Mouse (Mus musculus) adrenal gland, adult 8-10 months (tissue): ENCODE measurements around the gene Mpnd. TPM values are rescaled to one million over a fixed set of nuclear protein-coding genes. Genes with fewer than 3 reads are reported as not detected.
"Not testable (repeated sequence)": the region's sequence is repeated elsewhere in the genome, so short reads cannot be mapped to it uniquely, and the experiment has no call there.

Source experiments
- DNase-seq: peaks from one replicate; pipeline ENCODE4 v3.0.0; 2022
- total RNA-seq, 4 experiments: library from RNA; stranded (reverse); gene quantifications; 2 replicates each; pipeline ENCODE4 v1.2.4; 2022

Gene Mpnd
- total RNA-seq, 4 experiments from 2014 or later = 101 to 119 (median 110) TPM

- DNase-seq = no peak
Observed at GRCm38 (mm10) chr17:56038583-56039261, 33.2 kb downstream of the Mpnd start.

GRCm38 (mm10) chr17:56039345-56039744 is 33.8 kb downstream of the Mpnd start:
- DNase-seq = no peak

DNA sequence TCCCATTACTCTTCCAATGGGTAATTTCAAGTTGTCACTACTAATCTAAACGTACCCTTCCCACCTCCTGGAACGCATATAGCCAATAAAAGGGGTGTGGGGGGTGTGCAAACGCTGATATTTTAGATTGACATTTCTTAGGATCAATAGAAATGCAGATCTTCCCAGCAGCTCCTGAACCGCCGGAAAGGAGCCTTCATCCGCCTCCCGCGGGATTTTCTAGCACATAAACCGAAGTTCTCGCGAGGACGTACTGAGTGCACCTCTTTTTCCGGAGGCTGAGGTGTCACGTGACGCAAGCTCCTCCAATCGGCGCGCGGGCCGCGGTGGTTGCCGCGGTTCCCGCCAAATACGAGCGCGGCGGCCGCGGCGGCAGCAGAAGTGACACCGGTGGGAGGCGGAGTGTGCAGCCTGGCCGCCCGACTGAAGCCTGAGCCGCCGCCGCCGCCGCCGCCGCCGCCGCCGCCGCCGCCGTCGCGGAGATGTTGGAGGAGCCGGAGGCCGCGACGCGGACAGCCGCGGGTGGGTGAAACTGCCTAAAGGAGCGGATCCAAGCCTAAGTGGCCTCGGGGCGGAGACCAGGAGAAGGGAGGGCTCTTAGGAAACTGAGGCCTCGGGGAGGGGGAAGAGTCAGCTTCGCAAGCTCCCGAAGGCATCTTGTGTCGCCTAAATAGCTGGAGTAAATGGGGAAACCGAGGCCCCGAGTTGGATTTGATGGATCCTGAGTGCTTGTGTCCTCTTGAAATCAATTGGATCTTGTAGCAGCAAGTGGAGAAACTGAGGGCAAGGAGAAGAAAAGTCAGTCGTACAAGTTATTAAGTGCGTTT is 34.7 kb downstream of the Mpnd start, which contains the start of gene Chaf1a:
Gene Chaf1a (plus strand): TSS at position 410 of the 827 bp plus-strand sequence.
- peak; percentile 98 for DNase-seq

DNA sequence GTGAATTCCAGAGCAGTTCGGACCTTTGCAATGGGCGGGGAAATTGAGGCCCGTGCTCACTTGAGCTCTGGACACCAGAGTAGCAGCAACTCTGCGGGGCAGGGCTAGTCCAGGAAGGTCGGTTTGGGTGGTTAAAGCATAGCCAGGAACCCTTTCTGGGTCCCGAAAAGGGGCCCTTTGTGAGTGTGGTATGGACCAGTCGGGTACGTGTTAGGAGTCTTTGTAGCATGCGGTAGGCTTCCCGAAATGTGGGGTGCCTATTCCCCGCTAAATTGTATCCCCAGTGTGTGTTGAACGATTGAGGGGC is 35.3 kb downstream of the Mpnd start:
- no peak for DNase-seq

DNA sequence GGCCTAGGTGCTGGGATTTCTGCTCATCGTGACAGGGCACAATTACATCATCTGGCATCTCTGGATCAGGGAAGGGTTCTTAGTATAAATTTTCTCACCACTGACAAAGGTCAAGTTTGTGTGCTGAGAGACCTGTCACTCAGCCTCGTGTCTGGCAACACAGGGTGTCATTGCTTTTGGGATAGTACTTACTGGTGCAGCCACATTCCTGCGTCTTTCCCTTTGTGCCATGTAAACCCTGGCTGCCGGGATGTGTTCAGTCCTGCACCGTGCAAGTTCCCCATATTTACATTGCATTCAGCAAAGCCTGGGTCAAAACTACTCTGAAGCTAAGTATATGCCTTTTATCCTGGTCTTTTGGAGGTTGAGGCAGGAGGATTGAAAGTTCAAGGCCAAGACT is 45.9 kb downstream of the Mpnd start:
- no peak for DNase-seq

DNA sequence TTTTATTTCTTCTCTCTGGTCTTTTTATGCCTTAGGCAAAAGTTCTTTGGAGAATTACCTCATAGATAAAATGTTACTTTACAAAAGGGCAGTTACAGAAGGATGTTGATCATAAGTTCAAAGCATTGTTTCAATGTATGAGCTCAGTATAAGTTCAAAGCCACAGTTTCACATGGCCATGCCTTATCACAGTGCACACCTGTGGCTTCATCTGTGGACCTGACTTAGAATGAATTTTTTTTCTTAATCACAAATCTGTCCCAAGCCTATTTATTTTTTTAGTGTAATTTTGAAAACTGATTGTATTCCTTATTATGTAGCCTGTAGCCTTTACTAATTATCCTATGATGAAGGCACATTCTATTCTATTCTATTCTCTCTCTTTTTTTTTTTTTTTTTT is 49.4 kb downstream of the Mpnd start:
- DNase-seq = no peak

DNA sequence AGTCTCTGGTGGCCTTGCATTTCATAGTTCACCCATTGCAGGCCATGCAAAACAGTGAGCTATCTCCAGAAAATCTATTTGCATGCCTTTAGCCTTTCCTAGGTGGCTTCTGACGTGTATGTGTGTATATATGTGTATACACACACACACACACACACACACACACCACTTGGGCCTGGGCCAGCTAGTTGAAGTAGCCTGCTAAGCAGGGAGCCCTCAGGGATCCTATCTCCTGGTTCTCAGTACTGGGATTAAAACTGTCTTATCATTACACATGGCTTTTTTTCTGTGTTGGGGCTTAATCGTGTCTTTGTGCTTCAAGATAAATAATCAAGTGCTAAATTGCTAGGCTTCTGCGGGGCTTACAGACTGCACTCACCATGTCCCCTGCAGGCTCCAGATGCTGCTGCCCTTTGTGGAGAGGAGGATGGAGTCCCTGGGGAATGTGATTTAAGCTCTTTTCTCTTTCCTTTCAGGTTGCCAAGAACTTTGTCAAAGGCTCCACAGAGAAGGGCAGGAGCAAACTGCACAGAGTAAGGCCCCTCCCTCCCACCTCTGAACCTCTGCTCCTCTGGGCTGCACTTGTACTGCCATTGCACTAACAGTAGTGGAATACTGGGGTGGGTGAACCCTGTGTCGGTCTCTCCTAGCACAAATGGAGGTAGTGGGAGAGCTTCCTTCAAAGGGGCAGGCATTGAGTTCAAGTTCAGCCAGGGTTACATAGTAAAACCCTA is 50.6 kb downstream of the Mpnd start:
- no peak for DNase-seq

- DNase-seq = no peak
Observed at GRCm38 (mm10) chr17:56057381-56058120, 52.0 kb downstream of the Mpnd start.

- no peak for DNase-seq
Observed at GRCm38 (mm10) chr17:56062081-56062480, 56.6 kb downstream of the Mpnd start.

DNA sequence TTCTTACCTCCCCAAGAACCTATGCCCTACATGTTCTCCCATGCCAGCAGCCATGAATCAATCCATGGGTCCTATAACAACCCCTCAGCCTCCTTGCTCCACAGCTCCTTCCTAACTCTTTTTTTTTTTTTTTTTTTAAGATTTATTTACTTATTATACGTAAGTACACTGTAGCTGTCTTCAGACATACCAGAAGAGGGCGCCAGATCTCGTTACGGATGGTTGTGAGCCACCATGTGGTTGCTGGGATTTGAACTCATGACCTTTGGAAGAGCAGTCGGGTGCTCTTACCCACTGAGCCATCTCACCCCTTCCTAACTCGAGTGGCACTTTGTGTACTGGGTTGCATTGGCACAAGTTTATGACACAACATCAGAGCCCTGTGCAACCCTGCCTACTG is 60.2 kb downstream of the Mpnd start:
- DNase-seq = not testable (repeated sequence)

Other genes starting within 250 kb of the Mpnd start
- 1 to 10 TPM; 6.7 to 9.8 (median 8.3) TPM for gene Zfp119a, start 126.8 kb upstream of the Mpnd start, total RNA-seq
- 1 to 10 TPM; 3.7 to 9.2 (median 6.3) TPM for gene Zfp959, start 113.6 kb upstream of the Mpnd start, total RNA-seq
- gene Zfp119b, start 56.2 kb upstream of the Mpnd start, total RNA-seq = 1 to 10 TPM; 2.9 to 7.1 (median 4.9) TPM
- 1 to 10 TPM in 3 of 4 experiments, under 1 TPM in 1; 0.49 to 2.0 (median 1.5) TPM for gene Ebi3, start 53.1 kb upstream of the Mpnd start, total RNA-seq
- 10 to 100 TPM; 18.6 to 21.4 (median 20.3) TPM for gene Yju2, start 46.6 kb upstream of the Mpnd start, total RNA-seq
- 1 to 10 TPM; 1.7 to 4.8 (median 3.0) TPM for gene Shd, start 35.2 kb upstream of the Mpnd start, total RNA-seq
- gene Fsd1, start 19.2 kb upstream of the Mpnd start, total RNA-seq = 1 to 10 TPM in 3 of 4 experiments, under 1 TPM in 1; 0.87 to 3.4 (median 2.9) TPM
- gene Stap2, start 127 bp upstream of the Mpnd start, total RNA-seq = 1 to 10 TPM; 4.8 to 9.3 (median 6.8) TPM
- gene Sh3gl1, start 30.9 kb downstream of the Mpnd start, total RNA-seq = 10 to 100 TPM; 44.3 to 52.5 (median 49.9) TPM
- 1 to 10 TPM; 3.8 to 6.0 (median 4.3) TPM for gene Chaf1a, start 34.7 kb downstream of the Mpnd start, total RNA-seq
- gene Ubxn6, start 69.3 kb downstream of the Mpnd start, total RNA-seq = 10 to 100 TPM; 67.6 to 93.5 (median 82.6) TPM
- 100 to 1,000 TPM in 1 of 4 experiments, 10 to 100 TPM in 3; 55.6 to 123 (median 80.3) TPM for gene Hdgfl2, start 73.9 kb downstream of the Mpnd start, total RNA-seq
- 100 to 1,000 TPM in 1 of 4 experiments, 10 to 100 TPM in 3; 45.4 to 191 (median 87.0) TPM for gene Plin4, start 104.1 kb downstream of the Mpnd start, total RNA-seq
- gene Plin5, start 111.9 kb downstream of the Mpnd start, total RNA-seq = 10 to 100 TPM; 20.4 to 32.6 (median 26.9) TPM
- gene Lrg1, start 116.3 kb downstream of the Mpnd start, total RNA-seq = 10 to 100 TPM; 14.5 to 34.6 (median 16.4) TPM
- 10 to 100 TPM in 2 of 4 experiments, 1 to 10 TPM in 2; 6.6 to 12.7 (median 10.9) TPM for gene Sema6b, start 134.6 kb downstream of the Mpnd start, total RNA-seq
- 1 to 10 TPM; 2.2 to 4.2 (median 3.8) TPM for gene Tnfaip8l1, start 156.8 kb downstream of the Mpnd start, total RNA-seq
- gene Mydgf, start 178.2 kb downstream of the Mpnd start, total RNA-seq = 10 to 100 TPM; 49.4 to 62.3 (median 54.2) TPM
- gene Dpp9, start 213.2 kb downstream of the Mpnd start, total RNA-seq = 10 to 100 TPM; 35.6 to 41.4 (median 39.6) TPM